Mouse (Mus musculus) small intestine, adult 2 months (tissue): ENCODE data around the gene Tmprss4. TPM values are rescaled to one million over a fixed set of nuclear protein-coding genes. Genes with fewer than 3 reads are reported as not detected.

ENCODE experiments used
- H3K27ac ChIP-seq: fragments of 200-500 bp; 2 replicates; pipeline ENCODE4 v1.5.1; 2012; ENCODE audit warnings: low read depth, low read length, control low read depth, inconsistent platforms; ENCODE audit not compliant: insufficient read depth
- H3K27me3 ChIP-seq: fragments of 200-500 bp; 2 replicates; pipeline ENCODE4 v1.6.1; 2012; ENCODE audit warnings: mild to moderate bottlenecking, moderate library complexity, low read length, inconsistent platforms; ENCODE audit not compliant: control insufficient read depth, insufficient read depth
- H3K36me3 ChIP-seq: fragments of 200-500 bp; 2 replicates; pipeline ENCODE4 v1.6.1; 2012; ENCODE audit warnings: mild to moderate bottlenecking, low read length, control low read depth, inconsistent platforms; ENCODE audit not compliant: control insufficient read depth, insufficient read depth
- H3K4me1 ChIP-seq: fragments of 200-500 bp; 2 replicates; pipeline ENCODE4 v1.6.1; 2012; ENCODE audit warnings: low read length, inconsistent platforms, mixed read lengths; ENCODE audit not compliant: control insufficient read depth, insufficient read depth, insufficient read length
- H3K4me3 ChIP-seq: fragments of 200-500 bp; 2 replicates; pipeline ENCODE4 v1.5.1; 2012; ENCODE audit warnings: low read depth, mild to moderate bottlenecking, control low read depth, inconsistent platforms, low read length, moderate library complexity
- CTCF ChIP-seq: fragments of 200-500 bp; IDR thresholded peaks from 2 replicates; pipeline ENCODE4 v1.5.1; 2012; ENCODE audit warnings: low read depth, mild to moderate bottlenecking, control low read depth, inconsistent platforms, low read length, moderate library complexity, mixed read lengths; ENCODE audit not compliant: insufficient replicate concordance, insufficient read length; ENCODE audit errors: extremely low read depth
- POLR2A ChIP-seq: fragments of 200-500 bp; IDR thresholded peaks from 2 replicates; pipeline ENCODE4 v1.6.1; 2012; ENCODE audit warnings: low read depth, mild to moderate bottlenecking, control low read depth, inconsistent platforms, low read length, moderate library complexity
- WGBS: fragments of 180-500 bp; shearing (Covaris S2); methylation state at CpG from one replicate; pipeline ENCODE4 v1.1.7; 2018; 5-methylcytosine and 5-hydroxymethylcytosine counted together
- polyA plus RNA-seq: library from polyadenylated mRNA; depleted of rRNA; stranded (reverse); fragments of >200 nt; gene quantifications from 2 replicates; pipeline ENCODE4 v1.2.3, GENCODE M21; 2012

The Tmprss4 gene
- polyA plus RNA-seq, 1 experiment = 108 TPM

DNA sequence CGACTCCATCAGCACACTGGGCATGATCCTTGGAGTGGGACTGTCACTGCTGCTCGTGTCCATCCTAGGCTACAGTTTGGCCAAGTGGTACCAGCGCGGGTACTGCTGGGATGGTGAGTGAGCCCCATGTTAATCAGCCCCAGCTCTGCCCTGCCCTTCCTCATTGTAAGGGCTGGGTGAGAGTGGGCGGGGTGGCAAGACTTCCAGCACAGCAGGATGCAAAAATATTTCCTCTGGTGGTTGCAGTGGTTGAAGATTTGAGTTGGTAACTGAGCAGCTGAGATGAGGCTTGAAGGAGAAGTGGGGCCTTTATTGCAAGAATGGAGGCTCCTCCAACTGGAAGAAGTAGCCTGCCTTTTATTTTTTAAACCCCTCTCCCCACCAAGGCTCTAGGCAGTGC, 37.5 kb upstream of the Tmprss4 start:
- 62% methylated on average over 5 of the region's 5 CpGs for WGBS
- no peaks in the 10 kb centered on the region for H3K27me3 ChIP-seq
- no peak for TF ChIP-seq CTCF
- TF ChIP-seq POLR2A = no peak
- no peak overlapping the region for H3K4me3 ChIP-seq
- no peaks in the 10 kb centered on the region; the same call in 1 of the 2 replicates for H3K4me1 ChIP-seq
- H3K27ac ChIP-seq = no peak overlapping the region
- no peaks in the 10 kb centered on the region for H3K36me3 ChIP-seq

DNA sequence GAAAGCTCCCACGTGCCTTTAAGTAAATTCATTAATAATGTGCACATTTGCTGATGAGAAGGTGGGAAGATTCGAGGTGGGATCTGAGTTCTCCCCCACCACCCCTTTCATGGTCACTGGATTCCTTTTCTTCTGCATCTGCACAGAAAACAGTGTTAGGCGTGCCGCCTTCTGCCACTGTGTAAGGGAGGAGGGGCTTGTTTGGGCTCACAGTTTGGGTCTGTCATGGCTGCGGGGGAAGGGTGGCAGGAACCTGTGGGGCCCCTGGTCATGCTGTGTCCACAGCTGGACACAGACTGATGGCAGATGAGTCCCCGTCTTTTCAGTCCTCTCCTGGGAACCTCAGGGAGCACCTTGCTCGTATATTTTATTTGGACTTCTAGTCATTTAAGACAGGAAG, 32.9 kb upstream of the Tmprss4 start:
- Histone ChIP-seq H3K36me3 (no peaks in the 10 kb centered on the region), H3K4me3 (no peak overlapping the region), H3K27ac (no peak overlapping the region), H3K27me3 (no peaks in the 10 kb centered on the region), H3K4me1 (no peaks in the 10 kb centered on the region; the same call in 1 of the 2 replicates)
- WGBS = 52% methylated on average over 7 of the region's 7 CpGs
- TF ChIP-seq POLR2A (no peak), CTCF (no peak)

DNA sequence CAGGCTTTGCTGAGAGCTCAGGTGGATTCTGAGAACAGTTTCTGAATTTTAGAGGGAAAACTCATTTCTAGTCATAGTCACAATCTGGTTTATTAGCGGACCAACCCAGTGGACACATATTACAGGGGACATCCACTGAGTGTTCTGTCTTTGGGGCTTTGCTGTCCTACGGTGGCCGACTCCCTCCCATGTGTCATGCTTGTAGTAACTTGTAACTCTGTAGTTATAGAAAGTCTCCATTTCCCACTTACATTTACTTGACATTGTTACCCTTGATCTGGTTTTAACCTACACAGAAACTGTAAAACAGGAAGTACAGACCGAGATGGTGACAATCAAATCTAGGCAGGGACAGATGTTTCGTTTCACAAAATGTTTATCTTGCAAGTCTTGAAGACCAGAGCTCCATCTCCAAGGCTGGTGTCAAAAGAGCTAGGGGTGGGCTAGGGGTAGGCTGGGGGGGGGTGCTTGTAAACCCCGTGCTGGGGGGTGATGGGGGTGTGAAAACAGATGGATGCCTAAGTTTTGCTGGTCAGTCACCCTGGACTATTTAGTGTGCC, 31.9 kb upstream of the Tmprss4 start:
- no peak for TF ChIP-seq POLR2A
- TF ChIP-seq CTCF = no peak
- 64% methylated on average over 6 of the region's 6 CpGs for WGBS
- Histone ChIP-seq H3K4me1 (no peaks in the 10 kb centered on the region), H3K4me3 (no peak overlapping the region), H3K27ac (no peak overlapping the region), H3K36me3 (no peaks in the 10 kb centered on the region), H3K27me3 (no peaks in the 10 kb centered on the region)

DNA sequence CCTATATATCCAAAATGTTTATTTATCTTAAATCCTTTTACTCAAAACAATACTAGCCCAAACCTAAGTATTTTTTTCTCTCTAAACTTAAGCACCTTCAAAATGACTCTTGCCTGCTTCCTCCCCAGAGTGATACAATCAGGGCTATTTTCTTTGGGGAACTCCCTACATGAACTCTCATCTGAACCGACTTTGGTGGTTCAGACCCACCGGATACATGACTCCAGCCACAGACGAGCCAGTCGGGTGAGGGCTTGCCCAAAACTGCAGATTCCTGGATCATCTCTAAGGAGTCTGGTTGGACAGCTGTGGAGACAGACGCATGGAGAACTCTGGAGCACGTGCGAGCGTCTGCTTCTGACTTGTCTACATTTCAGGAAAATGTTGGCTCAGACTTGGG, 25.5 kb upstream of the Tmprss4 start:
- TF ChIP-seq POLR2A (no peak), CTCF (no peak)
- no peaks in the 10 kb centered on the region for H3K27me3 ChIP-seq
- no peak overlapping the region for H3K4me3 ChIP-seq
- H3K27ac ChIP-seq = no peak overlapping the region
- no peaks in the 10 kb centered on the region for H3K36me3 ChIP-seq
- no peaks in the 10 kb centered on the region for H3K4me1 ChIP-seq
- 68% methylated on average over 8 of the region's 8 CpGs for WGBS

DNA sequence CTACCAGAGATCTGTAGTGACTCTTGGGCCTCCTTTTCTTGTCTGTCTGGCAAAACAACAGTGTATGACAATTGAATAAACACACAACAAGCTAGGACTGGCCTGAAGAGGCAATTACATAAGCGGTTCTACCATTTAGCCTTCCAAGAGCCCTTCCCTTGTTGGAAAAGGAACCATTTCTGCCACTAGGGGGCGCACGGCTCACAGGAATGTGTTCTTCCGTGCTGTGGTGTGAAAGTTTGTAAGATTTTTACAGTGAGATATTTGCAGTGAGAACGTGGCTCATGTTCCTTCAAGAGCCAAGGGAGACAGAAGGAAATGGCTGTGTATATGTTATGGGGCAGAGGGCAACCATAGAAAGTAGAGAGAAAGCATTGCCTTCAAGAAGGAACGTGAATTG, 17.7 kb upstream of the Tmprss4 start:
- H3K27me3 ChIP-seq = no peaks in the 10 kb centered on the region
- no peaks in the 10 kb centered on the region for H3K4me1 ChIP-seq
- TF ChIP-seq POLR2A = no peak
- TF ChIP-seq CTCF = peak; percentile 81; the same call in 1 of the 2 replicates
- H3K4me3 ChIP-seq = no peak overlapping the region
- H3K27ac ChIP-seq = no peak overlapping the region
- no peaks in the 10 kb centered on the region for H3K36me3 ChIP-seq
- WGBS = 8% methylated on average over 6 of the region's 6 CpGs

DNA sequence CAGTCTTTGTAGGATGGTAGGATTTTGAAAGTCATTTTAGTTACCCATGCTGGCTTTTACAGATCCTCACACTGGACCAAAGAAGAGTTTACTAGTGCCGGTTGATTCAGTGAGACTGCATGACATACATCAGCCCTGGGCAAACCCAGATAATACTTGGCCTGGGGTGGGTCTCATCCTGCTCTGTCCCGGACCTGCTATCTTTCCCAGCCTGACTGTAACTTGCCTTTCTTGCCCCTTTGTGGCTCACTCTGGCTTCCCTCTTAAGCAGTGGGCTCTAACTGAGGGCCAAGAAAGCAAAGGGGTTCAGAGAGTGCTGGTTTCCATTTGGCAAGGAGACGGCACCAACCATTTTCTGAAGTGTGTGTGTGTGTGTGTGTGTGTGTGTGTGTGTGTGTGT, 15.8 kb upstream of the Tmprss4 start:
- Histone ChIP-seq H3K27ac (no peak overlapping the region), H3K36me3 (no peaks in the 10 kb centered on the region), H3K4me3 (no peak overlapping the region), H3K27me3 (no peaks in the 10 kb centered on the region), H3K4me1 (no peaks in the 10 kb centered on the region)
- 94% methylated on average over 3 of the region's 3 CpGs for WGBS
- TF ChIP-seq POLR2A (no peak), CTCF (no peak)

DNA sequence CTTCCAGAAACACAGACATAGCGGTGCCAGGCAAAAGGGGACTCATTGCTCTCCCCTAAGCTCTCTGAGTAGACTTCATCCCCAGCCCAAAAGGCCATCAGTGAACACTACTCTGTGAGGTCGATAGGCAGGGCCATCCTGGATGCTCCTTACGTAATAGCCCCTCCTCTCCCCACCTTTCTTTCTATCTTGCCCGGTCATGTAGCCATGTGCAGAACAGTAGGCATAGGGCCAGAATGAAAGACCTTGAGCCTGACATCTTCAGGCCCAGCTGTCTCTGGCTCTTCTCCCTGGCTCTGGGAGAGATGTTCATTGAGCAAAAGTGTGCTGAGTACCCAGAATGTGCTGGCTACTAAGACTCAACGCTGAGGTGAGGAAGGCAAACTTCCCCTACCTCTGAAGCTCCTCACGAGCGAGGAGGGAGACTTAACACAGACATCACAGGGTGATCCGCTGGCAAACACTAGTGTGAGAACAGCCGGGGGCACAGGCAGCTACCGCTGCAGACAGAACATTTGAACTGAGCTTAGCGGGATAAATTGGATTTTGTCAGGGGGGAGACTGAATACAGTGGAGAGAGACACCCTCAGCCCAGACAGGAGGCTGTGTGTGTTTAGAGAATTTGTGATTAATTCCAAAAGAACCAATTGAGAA, 11.8 kb upstream of the Tmprss4 start:
- no peaks in the 10 kb centered on the region for H3K36me3 ChIP-seq
- no peaks in the 10 kb centered on the region for H3K27me3 ChIP-seq
- H3K4me3 ChIP-seq = no peak overlapping the region
- TF ChIP-seq CTCF (no peak), POLR2A (no peak)
- no peaks in the 10 kb centered on the region for H3K4me1 ChIP-seq
- WGBS = 69% methylated on average over 11 of the region's 11 CpGs
- H3K27ac ChIP-seq = no peak overlapping the region
